Mouse (Mus musculus): ENCODE measurements around the gene Pawr.
"Not testable (repeated sequence)": the region's sequence is repeated elsewhere in the genome, so short reads cannot be mapped to it uniquely, and the experiment has no call there.

Pawr gene

GRCm38 (mm10) chr10:108314396-108314795 is 17.5 kb upstream of the Pawr start:
- DNase-seq (ENCODE audit: low spot score), result no peak

- DNase-seq (ENCODE audit: low spot score), result no peak
Observed at GRCm38 (mm10) chr10:108315236-108315635, 16.7 kb upstream of the Pawr start.

GRCm38 (mm10) chr10:108328356-108328755 is 3.6 kb upstream of the Pawr start:
- no peak for DNase-seq (ENCODE audit: low spot score)

- no peak for DNase-seq (ENCODE audit: low spot score)
Observed at GRCm38 (mm10) chr10:108328983-108329382, 2.9 kb upstream of the Pawr start.

GRCm38 (mm10) chr10:108329771-108330170 is 2.1 kb upstream of the Pawr start:
- DNase-seq (ENCODE audit: low spot score), result no peak

GRCm38 (mm10) chr10:108330964-108331363 is 957 bp upstream of the Pawr start:
- no peak for DNase-seq (ENCODE audit: low spot score)

GRCm38 (mm10) chr10:108332571-108333541 is 935 bp downstream of the Pawr start:
- no peak for DNase-seq (ENCODE audit: low spot score)

- DNase-seq (ENCODE audit: low spot score), result no peak
Observed at GRCm38 (mm10) chr10:108333642-108334041, 1.7 kb downstream of the Pawr start.

- no peak for DNase-seq (ENCODE audit: low spot score)
Observed at GRCm38 (mm10) chr10:108334096-108334495, 2.2 kb downstream of the Pawr start.

- no peak for DNase-seq (ENCODE audit: low spot score)
Observed at GRCm38 (mm10) chr10:108335736-108336292, 3.9 kb downstream of the Pawr start.

GRCm38 (mm10) chr10:108336581-108336980 is 4.7 kb downstream of the Pawr start:
- no peak for DNase-seq (ENCODE audit: low spot score)

GRCm38 (mm10) chr10:108338055-108338961 is 6.4 kb downstream of the Pawr start:
- no peak for DNase-seq (ENCODE audit: low spot score)

- no peak for DNase-seq (ENCODE audit: low spot score)
Observed at GRCm38 (mm10) chr10:108339118-108339517, 7.2 kb downstream of the Pawr start.

- no peak for DNase-seq (ENCODE audit: low spot score)
Observed at GRCm38 (mm10) chr10:108339872-108340271, 8.0 kb downstream of the Pawr start.

GRCm38 (mm10) chr10:108343734-108344133 is 11.8 kb downstream of the Pawr start:
- DNase-seq (ENCODE audit: low spot score), result no peak

GRCm38 (mm10) chr10:108345123-108345522 is 13.2 kb downstream of the Pawr start:
- DNase-seq (ENCODE audit: low spot score), result no peak

- DNase-seq (ENCODE audit: low spot score), result not testable (repeated sequence)
Observed at GRCm38 (mm10) chr10:108346301-108346700, 14.4 kb downstream of the Pawr start.

GRCm38 (mm10) chr10:108350125-108351070 is 18.5 kb downstream of the Pawr start:
- no peak for DNase-seq (ENCODE audit: low spot score)

GRCm38 (mm10) chr10:108352944-108353343 is 21.0 kb downstream of the Pawr start:
- DNase-seq (ENCODE audit: low spot score), result no peak

GRCm38 (mm10) chr10:108354726-108355391 is 22.9 kb downstream of the Pawr start:
- no peak for DNase-seq (ENCODE audit: low spot score)

GRCm38 (mm10) chr10:108355392-108355775 is 23.5 kb downstream of the Pawr start:
- DNase-seq (ENCODE audit: low spot score), result no peak

All from layer of hippocampus, adult 9-10 months (tissue).